Comparison of ENCODE assay signal across 17 mouse cellular contexts in genomic region chr3:9436256-9436655, GRCm38 (mm10).
DNase-seq lines count a peak whose midpoint lies in the region; ATAC-seq and TF ChIP-seq lines count a peak whose summit lies in the region.
"Had no signal": no experiment of that assay in that cellular context is flagged by ENCODE, and none has a peak within 500 bp of the region (broad histone marks: within the 10 kb centered on the region; RNA-seq: fewer than 3 reads in every experiment).

No protein-coding gene starts in this region.

- H3K9me3 ChIP-seq in heart, embryonic 16.5 days (replicated peaks; ENCODE audit: control insufficient read depth, low read length), result no peaks in the 10 kb centered on the region
- H3K9me3 ChIP-seq: hindbrain, embryonic 12.5 days; stomach, embryonic 15.5 days had no signal

- H3K9ac ChIP-seq in heart, embryonic 16.5 days (ENCODE audit: low read length), result no peak overlapping the region
- no peak overlapping the region for H3K9ac ChIP-seq in heart, adult 2 months (ENCODE audit: low read depth, low read length)
- H3K9ac ChIP-seq: hindbrain, embryonic 12.5 days; stomach, embryonic 15.5 days had no signal

- intact Hi-C loops in heart, adult 2 months (cut with DNase I), result no loop called here

- no peak for TF ChIP-seq EP300 in heart, adult 2 months (IDR thresholded peaks at IDR 0.05; ENCODE audit: insufficient read depth, low read depth, low read length)

- H3K4me1 ChIP-seq in heart, embryonic 16.5 days (ENCODE audit: control insufficient read depth, insufficient read depth, low read length), result peaks cover 59% of the 10 kb centered on the region
- H3K4me1 ChIP-seq in heart, adult 2 months (ENCODE audit: control insufficient read depth, insufficient read depth, low read length), result peaks cover 20% of the 10 kb centered on the region
- H3K4me1 ChIP-seq: hindbrain, embryonic 12.5 days; stomach, embryonic 15.5 days had no signal

- no peak overlapping the region for H3K4me2 ChIP-seq in heart, embryonic 16.5 days (ENCODE audit: low read depth, low read length)
- H3K4me2 ChIP-seq: hindbrain, embryonic 12.5 days; stomach, embryonic 15.5 days had no signal

- H3K36me3 ChIP-seq in heart, embryonic 16.5 days (ENCODE audit: control insufficient read depth, insufficient read depth), result no peaks in the 10 kb centered on the region; the same call in 1 of the 2 replicates
- peaks cover 2% of the 10 kb centered on the region; the same call in 1 of the 2 replicates for H3K36me3 ChIP-seq in heart, adult 2 months (ENCODE audit: control insufficient read depth, insufficient read depth, low read length)

- TF ChIP-seq CTCF in heart, adult 2 months (IDR thresholded peaks at IDR 0.05), result no peak

- no peaks in the 10 kb centered on the region for H3K79me2 ChIP-seq in heart, adult 2 months (replicated peaks; ENCODE audit: control insufficient read depth, insufficient read depth, low read length)

- peak; percentile 60 for DNase-seq in adrenal gland, postnatal 14 days
- DNase-seq in adrenal gland, adult (ENCODE audit: inconsistent age in 2 of 2, low spot score in 1 of 2), result no peak
- DNase-seq in heart, adult 2 months, result no peak
- DNase-seq in adipocyte (ENCODE audit: low spot score), result peak; percentile 15
- DNase-seq in lung, postnatal 10 days, result peak; percentile 45
- no peak for DNase-seq in layer of hippocampus, adult 8-10 months (ENCODE audit: low spot score in 2 of 2)
- no peak for DNase-seq in frontal cortex, postnatal 25 days (ENCODE audit: low spot score in 2 of 2)
- DNase-seq: embryo, embryonic 11 days; gastrocnemius, postnatal 25 days; kidney, adult 18-20 months; kidney, postnatal 4 days; liver; midbrain, embryonic 14.5 days had no signal

- TF ChIP-seq POLR2A in heart, adult 2 months (IDR thresholded peaks at IDR 0.05; ENCODE audit: insufficient read depth, low read depth, low read length), result no peak

- no peak for ATAC-seq in heart, embryonic 16.5 days (replicated peaks; ENCODE audit: extremely low read depth, insufficient read depth, low FRiP score)

- WGBS in heart, embryonic 16.5 days, result 42% methylated on average over 6 of the region's 6 CpGs
- WGBS in heart, adult 2 months, result 67% methylated on average over 6 of the region's 6 CpGs

- peak overlapping the region; percentile 47 for H3K27ac ChIP-seq in heart, embryonic 16.5 days (ENCODE audit: low read length)
- H3K27ac ChIP-seq in heart, adult 2 months, result no peak overlapping the region
- H3K27ac ChIP-seq: hindbrain, embryonic 12.5 days; macrophage; stomach, embryonic 15.5 days had no signal

- H3K4me3 ChIP-seq in heart, embryonic 16.5 days (ENCODE audit: low read length), result no peak overlapping the region
- no peak overlapping the region for H3K4me3 ChIP-seq in heart, adult 2 months
- H3K4me3 ChIP-seq: hindbrain, embryonic 12.5 days; stomach, embryonic 15.5 days had no signal

- H3K27me3 ChIP-seq in heart, embryonic 16.5 days (ENCODE audit: control insufficient read depth, insufficient read depth, low read length), result no peaks in the 10 kb centered on the region
- H3K27me3 ChIP-seq in heart, adult 2 months (ENCODE audit: control insufficient read depth, insufficient read depth, low read length), result no peaks in the 10 kb centered on the region
- H3K27me3 ChIP-seq: hindbrain, embryonic 12.5 days; stomach, embryonic 15.5 days had no signal

Comparison
In these comparisons a context has a peak if more than half of its experiments do, and no peak if none do; other contexts are left out.
1. DNase-seq: peak in adrenal gland, postnatal 14 days (single experiment), adipocyte (single experiment) and lung, postnatal 10 days (single experiment); none in adrenal gland, adult (0 of 2), heart, adult 2 months (0 of 2), layer of hippocampus, adult 8-10 months (0 of 2) and frontal cortex, postnatal 25 days (0 of 2).